Mouse (Mus musculus): ENCODE data around the gene Ankrd39. TPM values are rescaled to one million over a fixed set of nuclear protein-coding genes. Genes with fewer than 3 reads are reported as not detected.

Ankrd39 gene
- polyA plus RNA-seq, 1 experiment from 2014 or later = 20.4 TPM

GRCm38 (mm10) chr1:36558031-36558993 lies 11.1 kb upstream of the Ankrd39 start, which contains the start of gene Sema4c:
Gene Sema4c, minus strand, starts transcription at chr1:36558349.
- under 1% methylated on average over 69 of the region's 69 CpGs for WGBS
- Histone ChIP-seq H3K27ac (peak within 1 kb of the TSS; percentile 99), H3K36me3 (peaks cover 20% of the 10 kb centered on the region), H3K4me2 (replicated peaks) (peak within 1 kb of the TSS; percentile 81), H3K9ac (peak within 1 kb of the TSS; percentile 95), H3K4me1 (peaks cover 43% of the 10 kb centered on the region), H3K27me3 (no peaks in the 10 kb centered on the region), H3K4me3 (peak within 1 kb of the TSS; percentile 84), H3K9me3 (no peaks in the 10 kb centered on the region)
- peak; percentile 50 for ATAC-seq (ENCODE audit: insufficient number of reproducible peaks, insufficient read depth, low FRiP score, low TSS enrichment)

- WGBS = under 1% methylated on average over 48 of the region's 48 CpGs
- Histone ChIP-seq H3K4me3 (peak overlapping the region; percentile 84), H3K36me3 (peaks cover 28% of the 10 kb centered on the region), H3K4me2 (replicated peaks) (peak overlapping the region; percentile 81), H3K4me1 (peaks cover 43% of the 10 kb centered on the region), H3K27me3 (no peaks in the 10 kb centered on the region), H3K9me3 (no peaks in the 10 kb centered on the region), H3K9ac (peak overlapping the region; percentile 95), H3K27ac (peak overlapping the region; percentile 99)
- ATAC-seq (ENCODE audit: insufficient number of reproducible peaks, insufficient read depth, low FRiP score, low TSS enrichment) = peak; percentile 85
Measured at GRCm38 (mm10) chr1:36557457-36558011, 10.3 kb upstream of the Ankrd39 start.

- under 1% methylated on average over 52 of the region's 52 CpGs for WGBS
- no peaks in the 10 kb centered on the region for H3K9me3 ChIP-seq
- H3K4me1 ChIP-seq = peaks cover 36% of the 10 kb centered on the region
- ATAC-seq (ENCODE audit: insufficient number of reproducible peaks, insufficient read depth, low FRiP score, low TSS enrichment) = peak; percentile 69
- no peaks in the 10 kb centered on the region for H3K27me3 ChIP-seq
- H3K4me3 ChIP-seq = peak overlapping the region; percentile 84
- peak overlapping the region; percentile 95 for H3K9ac ChIP-seq
- H3K27ac ChIP-seq = peak overlapping the region; percentile 99
- peak overlapping the region; percentile 81 for H3K4me2 ChIP-seq (replicated peaks)
- H3K36me3 ChIP-seq = peaks cover 35% of the 10 kb centered on the region
Measured at GRCm38 (mm10) chr1:36556553-36557456, 9.6 kb upstream of the Ankrd39 start.

- Histone ChIP-seq H3K9ac (peak overlapping the region; percentile 95), H3K27me3 (no peaks in the 10 kb centered on the region), H3K4me1 (peaks cover 36% of the 10 kb centered on the region), H3K9me3 (no peaks in the 10 kb centered on the region), H3K36me3 (peaks cover 44% of the 10 kb centered on the region), H3K27ac (peak overlapping the region; percentile 99), H3K4me2 (replicated peaks) (peak overlapping the region; percentile 81), H3K4me3 (peak overlapping the region; percentile 84)
- under 1% methylated on average over 8 of the region's 8 CpGs for whole genome bisulfite sequencing
- no peak for ATAC-seq (ENCODE audit: insufficient number of reproducible peaks, insufficient read depth, low FRiP score, low TSS enrichment)
Measured at GRCm38 (mm10) chr1:36555798-36556395, 8.7 kb upstream of the Ankrd39 start.

GRCm38 (mm10) chr1:36554633-36555399 lies 7.6 kb upstream of the Ankrd39 start:
- Histone ChIP-seq H3K4me2 (replicated peaks) (peak overlapping the region; percentile 81), H3K9me3 (no peaks in the 10 kb centered on the region), H3K9ac (peak overlapping the region; percentile 95), H3K27ac (peak overlapping the region; percentile 99), H3K4me1 (peaks cover 37% of the 10 kb centered on the region), H3K27me3 (no peaks in the 10 kb centered on the region), H3K4me3 (peak overlapping the region; percentile 84), H3K36me3 (peaks cover 55% of the 10 kb centered on the region)
- no peak for ATAC-seq (ENCODE audit: insufficient number of reproducible peaks, insufficient read depth, low FRiP score, low TSS enrichment)
- WGBS = 64% methylated on average over 21 of the region's 21 CpGs

GRCm38 (mm10) chr1:36552506-36552905 lies 5.3 kb upstream of the Ankrd39 start:
- H3K36me3 ChIP-seq = peaks cover 68% of the 10 kb centered on the region
- H3K4me1 ChIP-seq = peaks cover 46% of the 10 kb centered on the region
- H3K27me3 ChIP-seq = no peaks in the 10 kb centered on the region
- H3K4me2 ChIP-seq (replicated peaks) = no peak overlapping the region
- H3K4me3 ChIP-seq = no peak overlapping the region
- no peak for ATAC-seq (ENCODE audit: insufficient number of reproducible peaks, insufficient read depth, low FRiP score, low TSS enrichment)
- no peaks in the 10 kb centered on the region for H3K9me3 ChIP-seq
- no peak overlapping the region for H3K27ac ChIP-seq
- 90% methylated on average over 16 of the region's 16 CpGs for WGBS
- H3K9ac ChIP-seq = no peak overlapping the region

- H3K9ac ChIP-seq = no peak overlapping the region
- H3K4me1 ChIP-seq = peaks cover 48% of the 10 kb centered on the region
- no peaks in the 10 kb centered on the region for H3K9me3 ChIP-seq
- WGBS = 85% methylated on average over 17 of the region's 17 CpGs
- peaks cover 68% of the 10 kb centered on the region for H3K36me3 ChIP-seq
- H3K27ac ChIP-seq = no peak overlapping the region
- H3K4me3 ChIP-seq = no peak overlapping the region
- ATAC-seq (ENCODE audit: insufficient number of reproducible peaks, insufficient read depth, low FRiP score, low TSS enrichment) = no peak
- H3K4me2 ChIP-seq (replicated peaks) = no peak overlapping the region
- no peaks in the 10 kb centered on the region for H3K27me3 ChIP-seq
Measured at GRCm38 (mm10) chr1:36551904-36552303, 4.7 kb upstream of the Ankrd39 start.

- H3K4me2 ChIP-seq (replicated peaks) = no peak overlapping the region
- H3K9ac ChIP-seq = no peak overlapping the region; the same call in 1 of the 2 replicates
- no peaks in the 10 kb centered on the region for H3K27me3 ChIP-seq
- WGBS = 77% methylated on average over 20 of the region's 20 CpGs
- no peak for ATAC-seq (ENCODE audit: insufficient number of reproducible peaks, insufficient read depth, low FRiP score, low TSS enrichment)
- H3K4me3 ChIP-seq = no peak overlapping the region
- no peaks in the 10 kb centered on the region for H3K9me3 ChIP-seq
- peaks cover 52% of the 10 kb centered on the region for H3K4me1 ChIP-seq
- peaks cover 67% of the 10 kb centered on the region for H3K36me3 ChIP-seq
- 0 out of 2 replicates have a peak overlapping the region, but pooled peaks have one; percentile 74 for H3K27ac ChIP-seq
Measured at GRCm38 (mm10) chr1:36550075-36550863, 3.0 kb upstream of the Ankrd39 start.

- no peak for ATAC-seq (ENCODE audit: insufficient number of reproducible peaks, insufficient read depth, low FRiP score, low TSS enrichment)
- peaks cover 45% of the 10 kb centered on the region for H3K4me1 ChIP-seq
- H3K4me2 ChIP-seq (replicated peaks) = 0 out of 2 replicates have a peak overlapping the region, but pooled peaks have one; percentile 9
- peaks cover 60% of the 10 kb centered on the region for H3K36me3 ChIP-seq
- WGBS = 86% methylated on average over 18 of the region's 18 CpGs
- peak overlapping the region; percentile 24; the same call in 1 of the 2 replicates for H3K9ac ChIP-seq
- H3K4me3 ChIP-seq = no peak overlapping the region
- no peaks in the 10 kb centered on the region for H3K27me3 ChIP-seq
- H3K9me3 ChIP-seq = no peaks in the 10 kb centered on the region
- H3K27ac ChIP-seq = peak overlapping the region; percentile 74; the same call in 1 of the 2 replicates
Measured at GRCm38 (mm10) chr1:36549491-36549890, 2.2 kb upstream of the Ankrd39 start.
